8 mouse cellular contexts compared by ENCODE assay signal in genomic region chr2:181314080-181314810, GRCm38 (mm10). TPM values are rescaled to one million over a fixed set of nuclear protein-coding genes. Genes with fewer than 3 reads are reported as not detected.
A peak's percentile ranks its signal among the peaks of the same experiment; 100 is the strongest.
DNase-seq lines count a peak whose midpoint lies in the region; ATAC-seq lines count a peak whose summit lies in the region.

Stmn3 (minus strand) TSS chr2:181314500.

- no peaks in the 10 kb centered on the region for H3K9me3 ChIP-seq in heart, embryonic 11.5 days (replicated peaks; ENCODE audit: control insufficient read depth, low read length)
- no peaks in the 10 kb centered on the region for H3K9me3 ChIP-seq in kidney, embryonic 16.5 days (ENCODE audit: low read length)
- no peaks in the 10 kb centered on the region for H3K9me3 ChIP-seq in limb, embryonic 15.5 days
- H3K9me3 ChIP-seq in neural tube, embryonic 11.5 days (ENCODE audit: control insufficient read depth, low read length), result no peaks in the 10 kb centered on the region

- WGBS in heart, embryonic 11.5 days (ENCODE audit: insufficient replicate concordance), result 4% methylated on average over 22 of the region's 23 CpGs
- 4% methylated on average over 20 of the region's 23 CpGs for WGBS in kidney, embryonic 16.5 days
- 4% methylated on average over 19 of the region's 23 CpGs for WGBS in limb, embryonic 15.5 days
- WGBS in neural tube, embryonic 11.5 days, result 8% methylated on average over 22 of the region's 23 CpGs

- H3K27ac ChIP-seq in heart, embryonic 11.5 days (ENCODE audit: low read depth, low read length), result no peak within 1 kb of the TSS
- no peak within 1 kb of the TSS for H3K27ac ChIP-seq in kidney, embryonic 16.5 days (ENCODE audit: low read length)
- no peak within 1 kb of the TSS for H3K27ac ChIP-seq in limb, embryonic 15.5 days
- H3K27ac ChIP-seq in neural tube, embryonic 11.5 days (ENCODE audit: low read depth, low read length), result peak within 1 kb of the TSS; percentile 51; the same call in 1 of the 2 replicates

- ATAC-seq in heart, embryonic 11.5 days (replicated peaks; ENCODE audit: insufficient number of reproducible peaks, low FRiP score, low TSS enrichment), result no peak
- ATAC-seq in kidney, embryonic 16.5 days (ENCODE audit: low FRiP score, low TSS enrichment), result peak; percentile 77
- ATAC-seq in limb, embryonic 15.5 days (ENCODE audit: insufficient number of reproducible peaks, low FRiP score, low TSS enrichment, low read depth), result no peak
- ATAC-seq in neural tube, embryonic 11.5 days (ENCODE audit: insufficient read depth, low FRiP score, low TSS enrichment), result peak; percentile 85
- no peak for ATAC-seq in monocyte, adult 5-6 weeks (replicated peaks; ENCODE audit: insufficient number of reproducible peaks, low FRiP score, low TSS enrichment, poor library complexity, severe bottlenecking)

- peak; percentile 37 to 44 for DNase-seq in B cell, adult 2 months
- peak; percentile 37 to 49 for DNase-seq in adrenal gland, adult 18-20 months (ENCODE audit: low spot score in 2 of 2)
- peak; percentile 85 for DNase-seq in embryo, embryonic 11 days
- DNase-seq in neural tube, embryonic 11.5 days (ENCODE audit: low spot score), result peak; percentile 85

- H3K9ac ChIP-seq in heart, embryonic 11.5 days (ENCODE audit: low read depth, low read length), result no peak within 1 kb of the TSS
- no peak within 1 kb of the TSS for H3K9ac ChIP-seq in kidney, embryonic 16.5 days (replicated peaks; ENCODE audit: low read length)
- H3K9ac ChIP-seq in limb, embryonic 15.5 days, result no peak within 1 kb of the TSS
- H3K9ac ChIP-seq in neural tube, embryonic 11.5 days (ENCODE audit: low read length), result peak within 1 kb of the TSS; percentile 79

- H3K4me3 ChIP-seq in heart, embryonic 11.5 days (ENCODE audit: low read depth, low read length), result peak within 1 kb of the TSS; percentile 12; the same call in 1 of the 2 replicates
- peak within 1 kb of the TSS; percentile 23 for H3K4me3 ChIP-seq in kidney, embryonic 16.5 days (ENCODE audit: low read length)
- peak within 1 kb of the TSS; percentile 14; the same call in 1 of the 2 replicates for H3K4me3 ChIP-seq in limb, embryonic 15.5 days
- peak within 1 kb of the TSS; percentile 55 for H3K4me3 ChIP-seq in neural tube, embryonic 11.5 days (ENCODE audit: low read depth, low read length)

- peak within 1 kb of the TSS; percentile 48 for H3K4me2 ChIP-seq in heart, embryonic 11.5 days
- peak within 1 kb of the TSS; percentile 44 for H3K4me2 ChIP-seq in kidney, embryonic 16.5 days (replicated peaks; ENCODE audit: low read depth, low read length)
- 0 out of 2 replicates have a peak within 1 kb of the TSS, but pooled peaks have one; percentile 10 for H3K4me2 ChIP-seq in limb, embryonic 15.5 days
- peak within 1 kb of the TSS; percentile 74 for H3K4me2 ChIP-seq in neural tube, embryonic 11.5 days (ENCODE audit: low read depth)

- H3K4me1 ChIP-seq in heart, embryonic 11.5 days (ENCODE audit: control insufficient read depth, insufficient read depth, low read length), result peaks cover 4% of the 10 kb centered on the region; the same call in 1 of the 2 replicates
- peaks cover 8% of the 10 kb centered on the region for H3K4me1 ChIP-seq in kidney, embryonic 16.5 days (ENCODE audit: insufficient read depth, low read length)
- H3K4me1 ChIP-seq in limb, embryonic 15.5 days, result peaks cover 8% of the 10 kb centered on the region
- H3K4me1 ChIP-seq in neural tube, embryonic 11.5 days (ENCODE audit: control insufficient read depth, insufficient read depth, low read length), result no peaks in the 10 kb centered on the region

- H3K27me3 ChIP-seq in heart, embryonic 11.5 days (ENCODE audit: control insufficient read depth, insufficient read depth, low read length), result peaks cover 49% of the 10 kb centered on the region
- H3K27me3 ChIP-seq in kidney, embryonic 16.5 days (ENCODE audit: insufficient read depth, low read length), result peaks cover 42% of the 10 kb centered on the region
- peaks cover 59% of the 10 kb centered on the region for H3K27me3 ChIP-seq in limb, embryonic 15.5 days
- peaks cover 23% of the 10 kb centered on the region for H3K27me3 ChIP-seq in neural tube, embryonic 11.5 days (ENCODE audit: control insufficient read depth, insufficient read depth, low read length)

- H3K36me3 ChIP-seq in heart, embryonic 11.5 days (ENCODE audit: control insufficient read depth, insufficient read depth, low read length), result no peaks in the 10 kb centered on the region
- H3K36me3 ChIP-seq in kidney, embryonic 16.5 days (ENCODE audit: insufficient read depth, low read length), result no peaks in the 10 kb centered on the region
- H3K36me3 ChIP-seq in limb, embryonic 15.5 days, result no peaks in the 10 kb centered on the region
- no peaks in the 10 kb centered on the region for H3K36me3 ChIP-seq in neural tube, embryonic 11.5 days (ENCODE audit: control insufficient read depth, insufficient read depth, low read length)

RNA-seq across cellular contexts. Expression of gene Stmn3, which starts in this region (rescaled TPM):
- total RNA-seq in adrenal gland, adult 18-20 months (2021), result 10 to 100 TPM; 14.6 to 18.7 TPM
- polyA plus RNA-seq in heart, embryonic 11.5 days (2014; fragmentation: Nextera tagmentation; extraction: Ambion mirVana), result 0.52 and 0.83 TPM in 2 replicates
- polyA plus RNA-seq in kidney, embryonic 16.5 days (2015; fragmentation: Nextera tagmentation; extraction: Ambion mirVana), result 3.7 and 7.7 TPM in 2 replicates
- 0.77 and 2.5 TPM in 2 replicates for polyA plus RNA-seq in limb, embryonic 15.5 days (2015; fragmentation: Nextera tagmentation; extraction: Ambion mirVana)
- 391 and 430 TPM in 2 replicates for polyA plus RNA-seq in neural tube, embryonic 11.5 days (2014; fragmentation: Nextera tagmentation; extraction: Ambion mirVana)
- not detected in 3 replicates for total RNA-seq in monocyte, adult 5-6 weeks (2017)

Comparison
In these comparisons a context has a peak if more than half of its experiments do, and no peak if none do; other contexts are left out.
1. RNA of gene Stmn3 (total RNA-seq): 14.6 to 18.7 TPM in adrenal gland, adult 18-20 months; not detected in monocyte, adult 5-6 weeks; every median in the first group is over 10 times any median in the second.
2. RNA of gene Stmn3 (polyA plus RNA-seq): 391 to 430 TPM in neural tube, embryonic 11.5 days; 3.7 to 7.7 TPM in kidney, embryonic 16.5 days, 0.77 to 2.5 TPM in limb, embryonic 15.5 days and 0.52 to 0.83 TPM in heart, embryonic 11.5 days; every median in the first group is over 10 times any median in the second.
3. ATAC-seq: peak in kidney, embryonic 16.5 days (single experiment) and neural tube, embryonic 11.5 days (single experiment); none in heart, embryonic 11.5 days (single experiment), limb, embryonic 15.5 days (single experiment) and monocyte, adult 5-6 weeks (single experiment).
4. H3K4me2 ChIP-seq: peak in every context shown above with its lines; median percentile 74 in neural tube, embryonic 11.5 days; 48 in heart, embryonic 11.5 days; 44 in kidney, embryonic 16.5 days; 10 in limb, embryonic 15.5 days.
5. Peak in every context shown above with its lines, with median percentiles within 50 percentile points of each other: DNase-seq and H3K4me3 ChIP-seq.